Mouse (Mus musculus) heart, adult 2 months (tissue): ENCODE results near the gene Ctdsp2.

Experiments used
- EP300 ChIP-seq: fragments of 200-500 bp; IDR thresholded peaks from 2 replicates; pipeline ENCODE4 v1.6.1; 2011; ENCODE audit warnings: low read depth, low read length, control low read depth; ENCODE audit not compliant: insufficient read depth
- POLR2A ChIP-seq: fragments of 200-500 bp; IDR thresholded peaks from 2 replicates; pipeline ENCODE4 v1.6.1; 2011; ENCODE audit warnings: mild to moderate bottlenecking, low read depth, low read length, control low read depth; ENCODE audit not compliant: insufficient read depth

DNA sequence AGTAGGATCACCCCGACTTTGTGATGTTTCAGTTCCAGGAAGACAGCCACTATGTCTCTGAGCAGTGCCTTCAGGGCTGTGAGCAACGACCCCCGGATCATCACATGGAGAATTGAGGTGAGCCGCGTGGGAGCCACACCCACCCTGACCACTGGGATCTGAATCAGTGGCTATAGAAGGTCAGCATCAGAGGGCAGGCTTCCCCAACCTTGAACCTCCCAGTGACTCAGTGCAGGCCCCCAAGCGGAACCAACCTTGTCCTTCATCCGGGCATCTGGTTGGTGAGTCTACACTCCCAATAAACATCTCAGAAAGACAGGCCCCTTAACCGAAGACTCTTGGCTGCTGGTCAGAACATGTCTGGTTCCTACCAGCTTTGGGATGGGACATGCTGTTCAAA is 24.8 kb downstream of the Ctdsp2 start:
- no peak for TF ChIP-seq EP300
- TF ChIP-seq POLR2A = no peak
